Mouse (Mus musculus) erythroblast, embryonic 14.5 days (primary cell): ENCODE data around the gene Wdr60. TPM values are rescaled to one million over a fixed set of nuclear protein-coding genes. Genes with fewer than 3 reads are reported as not detected.

ENCODE experiments used
- H3K27me3 ChIP-seq: 2 replicates; pipeline ENCODE4 v1.6.1; 2012; ENCODE audit warnings: inconsistent platforms; ENCODE audit not compliant: control insufficient read depth
- H3K36me3 ChIP-seq: 2 replicates; pipeline ENCODE4 v1.6.1; 2012; ENCODE audit warnings: mild to moderate bottlenecking, inconsistent platforms; ENCODE audit not compliant: control insufficient read depth
- H3K4me1 ChIP-seq: 2 replicates; pipeline ENCODE4 v1.6.1; 2012; ENCODE audit warnings: inconsistent platforms; ENCODE audit not compliant: control insufficient read depth
- H3K4me3 ChIP-seq: replicated peaks from 2 replicates; pipeline ENCODE3; 2012; ENCODE audit warnings: moderate library complexity, mild to moderate bottlenecking, inconsistent platforms
- H3K9me3 ChIP-seq: 2 replicates; pipeline ENCODE4 v1.6.1; 2012; ENCODE audit warnings: low read length, inconsistent platforms, mixed read lengths; ENCODE audit not compliant: control insufficient read depth
- GATA1 ChIP-seq: IDR thresholded peaks from 2 replicates; pipeline ENCODE4 v1.6.1; 2012; ENCODE audit warnings: low read length, inconsistent platforms, mixed read lengths
- TAL1 ChIP-seq: IDR thresholded peaks from 3 replicates; pipeline ENCODE4 v1.6.1; 2012; ENCODE audit warnings: low read length, inconsistent platforms, mixed read lengths
- polyA plus RNA-seq: library from polyadenylated mRNA; stranded (reverse); fragments of >175 nt; gene quantifications from 2 replicates; pipeline ENCODE4 v1.2.3, GENCODE M21; 2012

Gene Wdr60
- polyA plus RNA-seq = 0.06 and 0.16 TPM in 2 replicates

GRCm38 (mm10) chr12:116262555-116263341, at the start of gene Wdr60:
Gene Wdr60, minus strand, starts transcription at chr12:116263022.
- Histone ChIP-seq H3K27me3 (no peaks in the 10 kb centered on the region), H3K4me1 (peaks cover 35% of the 10 kb centered on the region), H3K4me3 (peak within 1 kb of the TSS; percentile 69), H3K36me3 (no peaks in the 10 kb centered on the region), H3K9me3 (no peaks in the 10 kb centered on the region)
- TF ChIP-seq TAL1 (no peak), GATA1 (no peak)

- no peak for TF ChIP-seq TAL1
- TF ChIP-seq GATA1 = no peak
- no peaks in the 10 kb centered on the region for H3K9me3 ChIP-seq
- no peaks in the 10 kb centered on the region for H3K27me3 ChIP-seq
- no peak overlapping the region for H3K4me3 ChIP-seq
- H3K36me3 ChIP-seq = no peaks in the 10 kb centered on the region; the same call in none of the 2 replicates
- H3K4me1 ChIP-seq = peaks cover 13% of the 10 kb centered on the region
These were observed 45.8 kb upstream of the Wdr60 start for GRCm38 (mm10) chr12:116308612-116309011.

GRCm38 (mm10) chr12:116307870-116308269, 45.0 kb upstream of the Wdr60 start:
- Histone ChIP-seq H3K36me3 (no peaks in the 10 kb centered on the region; the same call in none of the 2 replicates), H3K9me3 (no peaks in the 10 kb centered on the region), H3K4me1 (peaks cover 13% of the 10 kb centered on the region), H3K4me3 (no peak overlapping the region), H3K27me3 (no peaks in the 10 kb centered on the region)
- no peak for TF ChIP-seq TAL1
- no peak for TF ChIP-seq GATA1

GRCm38 (mm10) chr12:116306042-116306441, 43.2 kb upstream of the Wdr60 start:
- TF ChIP-seq TAL1 (no peak), GATA1 (no peak)
- Histone ChIP-seq H3K36me3 (no peaks in the 10 kb centered on the region; the same call in none of the 2 replicates), H3K9me3 (no peaks in the 10 kb centered on the region), H3K4me3 (no peak overlapping the region), H3K4me1 (peaks cover 14% of the 10 kb centered on the region), H3K27me3 (no peaks in the 10 kb centered on the region)

- Histone ChIP-seq H3K9me3 (no peaks in the 10 kb centered on the region), H3K27me3 (no peaks in the 10 kb centered on the region), H3K36me3 (peaks cover 6% of the 10 kb centered on the region), H3K4me1 (peaks cover 3% of the 10 kb centered on the region; the same call in 1 of the 2 replicates), H3K4me3 (no peak overlapping the region)
- no peak for TF ChIP-seq TAL1
- no peak for TF ChIP-seq GATA1
These were observed 39.4 kb upstream of the Wdr60 start for GRCm38 (mm10) chr12:116302181-116302580.

- Histone ChIP-seq H3K27me3 (no peaks in the 10 kb centered on the region), H3K36me3 (peaks cover 6% of the 10 kb centered on the region), H3K4me1 (peaks cover 4% of the 10 kb centered on the region; the same call in 1 of the 2 replicates), H3K4me3 (no peak overlapping the region), H3K9me3 (no peaks in the 10 kb centered on the region)
- no peak for TF ChIP-seq GATA1
- TF ChIP-seq TAL1 = no peak
These were observed 37.1 kb upstream of the Wdr60 start for GRCm38 (mm10) chr12:116299906-116300305.

GRCm38 (mm10) chr12:116293599-116294292, 30.9 kb upstream of the Wdr60 start:
- Histone ChIP-seq H3K9me3 (no peaks in the 10 kb centered on the region), H3K27me3 (no peaks in the 10 kb centered on the region), H3K36me3 (no peaks in the 10 kb centered on the region; the same call in 1 of the 2 replicates), H3K4me1 (peaks cover 3% of the 10 kb centered on the region; the same call in 1 of the 2 replicates), H3K4me3 (no peak overlapping the region)
- TF ChIP-seq TAL1 (no peak), GATA1 (no peak)

GRCm38 (mm10) chr12:116293185-116293584, 30.4 kb upstream of the Wdr60 start:
- H3K4me3 ChIP-seq = no peak overlapping the region
- H3K4me1 ChIP-seq = peaks cover 3% of the 10 kb centered on the region; the same call in 1 of the 2 replicates
- TF ChIP-seq TAL1 (no peak), GATA1 (no peak)
- no peaks in the 10 kb centered on the region for H3K27me3 ChIP-seq
- H3K36me3 ChIP-seq = peaks cover 2% of the 10 kb centered on the region; the same call in 1 of the 2 replicates
- H3K9me3 ChIP-seq = no peaks in the 10 kb centered on the region

- TF ChIP-seq GATA1 = no peak
- no peak for TF ChIP-seq TAL1
- Histone ChIP-seq H3K36me3 (peaks cover 12% of the 10 kb centered on the region), H3K27me3 (no peaks in the 10 kb centered on the region), H3K9me3 (no peaks in the 10 kb centered on the region), H3K4me1 (peaks cover 49% of the 10 kb centered on the region), H3K4me3 (peak overlapping the region; percentile 100)
These were observed 20.7 kb upstream of the Wdr60 start for GRCm38 (mm10) chr12:116283511-116283910.
